Mouse (Mus musculus): ENCODE data around the gene Sh2d4b. TPM values are rescaled to one million over a fixed set of nuclear protein-coding genes. Genes with fewer than 3 reads are reported as not detected.

The Sh2d4b gene
- polyA plus RNA-seq, 1 experiment from 2014 or later: 0.25 TPM

DNA sequence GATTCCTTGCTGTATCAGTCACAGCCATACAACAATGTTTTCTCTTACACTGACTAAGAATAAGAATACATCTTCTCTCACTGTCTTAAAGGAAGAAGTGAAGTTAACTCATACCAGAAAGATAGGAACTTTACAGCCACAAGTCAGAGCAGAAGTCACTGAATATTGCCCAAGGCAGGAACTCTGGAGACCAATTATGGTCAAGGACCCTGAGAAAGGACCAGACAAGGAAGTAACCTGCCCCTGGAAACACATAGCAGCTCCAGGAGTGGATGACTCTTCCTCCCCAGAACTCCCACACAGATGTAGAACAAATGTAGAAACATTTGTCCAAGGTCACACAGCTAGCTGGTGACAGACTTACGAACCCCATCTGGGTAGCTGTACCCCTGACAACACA lies 28.2 kb upstream of the Sh2d4b start:
- Histone ChIP-seq H3K36me3 (peaks cover 29% of the 10 kb centered on the region), H3K4me1 (peaks cover 12% of the 10 kb centered on the region), H3K4me3 (no peak overlapping the region), H3K9me3 (replicated peaks) (no peaks in the 10 kb centered on the region), H3K27ac (no peak overlapping the region), H3K27me3 (ENCODE audit: low read depth, poor library complexity, severe bottlenecking) (no peaks in the 10 kb centered on the region)
- no peak for DNase-seq (ENCODE audit: low spot score)
- 96% methylated on average over 1 of the region's 1 CpGs for WGBS

DNA sequence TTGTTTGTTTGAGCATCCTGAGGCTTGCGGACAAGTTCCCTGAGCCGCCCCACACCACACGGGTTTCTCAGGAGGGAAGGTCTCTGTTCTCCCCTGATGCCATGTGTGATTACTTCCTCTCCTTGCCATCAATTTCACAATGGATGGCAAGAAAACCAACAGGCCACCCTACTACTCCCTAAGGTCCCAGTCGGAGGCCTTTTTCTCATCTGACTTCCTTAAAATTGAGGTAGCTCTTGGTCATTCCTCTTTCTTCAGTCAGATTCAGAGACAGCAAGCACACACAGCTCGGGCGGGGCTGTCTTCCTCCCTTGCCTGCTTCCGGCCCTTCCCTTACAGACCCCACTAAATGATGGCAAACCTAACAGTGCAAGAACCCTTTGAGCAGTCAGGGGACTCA lies 26.5 kb upstream of the Sh2d4b start:
- H3K4me3 ChIP-seq: no peak overlapping the region
- H3K9me3 ChIP-seq (replicated peaks): no peaks in the 10 kb centered on the region
- DNase-seq (ENCODE audit: low spot score): no peak
- no peak overlapping the region for H3K27ac ChIP-seq
- peaks cover 10% of the 10 kb centered on the region for H3K4me1 ChIP-seq
- H3K36me3 ChIP-seq: peaks cover 39% of the 10 kb centered on the region
- 92% methylated on average over 7 of the region's 7 CpGs for WGBS
- H3K27me3 ChIP-seq (ENCODE audit: low read depth, poor library complexity, severe bottlenecking): no peaks in the 10 kb centered on the region

- Histone ChIP-seq H3K4me1 (peaks cover 5% of the 10 kb centered on the region; the same call in 1 of the 2 replicates), H3K27me3 (ENCODE audit: low read depth, poor library complexity, severe bottlenecking) (no peaks in the 10 kb centered on the region), H3K27ac (no peak overlapping the region), H3K9me3 (replicated peaks) (no peaks in the 10 kb centered on the region), H3K4me3 (no peak overlapping the region), H3K36me3 (peaks cover 48% of the 10 kb centered on the region)
- WGBS: 87% methylated on average over 4 of the region's 7 CpGs
- no peak for DNase-seq (ENCODE audit: low spot score)
These were observed 25.4 kb upstream of the Sh2d4b start for GRCm38 (mm10) chr14:40918477-40918876.

DNA sequence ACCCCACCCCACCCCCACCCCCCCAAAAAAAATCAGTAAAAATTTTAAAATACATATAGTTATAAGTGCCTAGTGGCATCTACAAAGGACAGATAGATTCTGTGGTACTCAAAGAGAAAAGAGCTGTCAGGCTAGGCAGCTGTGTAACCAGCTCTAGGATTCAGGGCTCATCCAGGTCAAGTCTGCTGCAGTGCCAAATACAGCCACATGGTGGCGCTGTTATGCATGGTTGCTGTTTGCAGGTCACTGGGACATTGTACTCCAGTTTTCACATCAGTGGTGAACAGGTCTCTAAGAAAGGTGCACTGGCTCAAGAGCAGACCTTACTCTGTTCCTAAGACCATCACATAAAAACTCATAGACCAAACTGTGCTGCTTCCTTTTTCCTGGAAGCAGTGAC lies 24.6 kb upstream of the Sh2d4b start:
- Histone ChIP-seq H3K9me3 (replicated peaks) (no peaks in the 10 kb centered on the region), H3K27me3 (ENCODE audit: low read depth, poor library complexity, severe bottlenecking) (no peaks in the 10 kb centered on the region), H3K27ac (no peak overlapping the region), H3K4me3 (no peak overlapping the region), H3K36me3 (peaks cover 53% of the 10 kb centered on the region), H3K4me1 (peaks cover 5% of the 10 kb centered on the region; the same call in 1 of the 2 replicates)
- WGBS: 0% methylated on average over 1 of the region's 1 CpGs
- peak; percentile 92 for DNase-seq (ENCODE audit: low spot score)

- Histone ChIP-seq H3K27ac (no peak overlapping the region), H3K4me3 (no peak overlapping the region), H3K36me3 (peaks cover 51% of the 10 kb centered on the region), H3K27me3 (ENCODE audit: low read depth, poor library complexity, severe bottlenecking) (no peaks in the 10 kb centered on the region), H3K9me3 (replicated peaks) (no peaks in the 10 kb centered on the region), H3K4me1 (peaks cover 5% of the 10 kb centered on the region; the same call in 1 of the 2 replicates)
- 96% methylated on average over 15 of the region's 15 CpGs for WGBS
- DNase-seq (ENCODE audit: low spot score): no peak
These were observed 23.6 kb upstream of the Sh2d4b start for GRCm38 (mm10) chr14:40916667-40917066.

GRCm38 (mm10) chr14:40915838-40916237 lies 22.8 kb upstream of the Sh2d4b start:
- 91% methylated on average over 8 of the region's 8 CpGs for WGBS
- Histone ChIP-seq H3K4me3 (no peak overlapping the region), H3K27ac (no peak overlapping the region), H3K27me3 (ENCODE audit: low read depth, poor library complexity, severe bottlenecking) (no peaks in the 10 kb centered on the region), H3K4me1 (peaks cover 5% of the 10 kb centered on the region; the same call in 1 of the 2 replicates), H3K9me3 (replicated peaks) (no peaks in the 10 kb centered on the region), H3K36me3 (peaks cover 53% of the 10 kb centered on the region)
- DNase-seq (ENCODE audit: low spot score): no peak

GRCm38 (mm10) chr14:40914701-40915100 lies 21.6 kb upstream of the Sh2d4b start:
- no peak for DNase-seq (ENCODE audit: low spot score)
- H3K27ac ChIP-seq: no peak overlapping the region
- no peak overlapping the region for H3K4me3 ChIP-seq
- no peaks in the 10 kb centered on the region for H3K27me3 ChIP-seq (ENCODE audit: low read depth, poor library complexity, severe bottlenecking)
- WGBS: 73% methylated on average over 3 of the region's 3 CpGs
- peaks cover 64% of the 10 kb centered on the region for H3K36me3 ChIP-seq
- H3K9me3 ChIP-seq (replicated peaks): no peaks in the 10 kb centered on the region
- peaks cover 5% of the 10 kb centered on the region; the same call in 1 of the 2 replicates for H3K4me1 ChIP-seq

DNA sequence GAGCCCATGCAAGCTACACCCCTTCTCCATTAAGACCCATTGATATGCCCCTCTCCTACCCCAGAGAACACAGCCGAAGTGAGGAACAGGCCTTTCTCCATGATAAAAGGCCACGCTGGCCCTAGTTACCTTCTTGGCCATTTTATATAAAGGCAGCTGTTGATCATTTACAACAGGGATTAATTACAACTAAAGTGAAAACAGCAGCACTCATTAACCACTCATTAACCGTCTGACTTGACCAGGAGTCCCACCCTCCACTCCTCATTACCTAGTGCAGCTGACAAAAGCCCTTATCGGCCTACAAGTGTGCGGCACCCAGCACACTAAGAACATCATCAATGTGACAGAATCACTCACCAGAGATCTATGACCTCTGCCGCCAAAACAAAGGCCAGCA lies 20.6 kb upstream of the Sh2d4b start:
- 67% methylated on average over 6 of the region's 6 CpGs for WGBS

GRCm38 (mm10) chr14:40911529-40911928 lies 18.5 kb upstream of the Sh2d4b start:
- no peak for DNase-seq (ENCODE audit: low spot score)
- H3K4me1 ChIP-seq: peaks cover 5% of the 10 kb centered on the region; the same call in 1 of the 2 replicates
- no peaks in the 10 kb centered on the region for H3K9me3 ChIP-seq (replicated peaks)
- H3K36me3 ChIP-seq: peaks cover 90% of the 10 kb centered on the region
- no peak overlapping the region for H3K27ac ChIP-seq
- no peak overlapping the region for H3K4me3 ChIP-seq
- no peaks in the 10 kb centered on the region for H3K27me3 ChIP-seq (ENCODE audit: low read depth, poor library complexity, severe bottlenecking)

More for the DNA sequence above, 20.6 kb upstream of the Sh2d4b start:
- no peak overlapping the region for H3K27ac ChIP-seq
- no peak for DNase-seq (ENCODE audit: low spot score)
- H3K9me3 ChIP-seq (replicated peaks): no peaks in the 10 kb centered on the region
- H3K4me1 ChIP-seq: peaks cover 5% of the 10 kb centered on the region; the same call in 1 of the 2 replicates
- no peaks in the 10 kb centered on the region for H3K27me3 ChIP-seq (ENCODE audit: low read depth, poor library complexity, severe bottlenecking)
- H3K36me3 ChIP-seq: peaks cover 74% of the 10 kb centered on the region
- H3K4me3 ChIP-seq: no peak overlapping the region

DNA sequence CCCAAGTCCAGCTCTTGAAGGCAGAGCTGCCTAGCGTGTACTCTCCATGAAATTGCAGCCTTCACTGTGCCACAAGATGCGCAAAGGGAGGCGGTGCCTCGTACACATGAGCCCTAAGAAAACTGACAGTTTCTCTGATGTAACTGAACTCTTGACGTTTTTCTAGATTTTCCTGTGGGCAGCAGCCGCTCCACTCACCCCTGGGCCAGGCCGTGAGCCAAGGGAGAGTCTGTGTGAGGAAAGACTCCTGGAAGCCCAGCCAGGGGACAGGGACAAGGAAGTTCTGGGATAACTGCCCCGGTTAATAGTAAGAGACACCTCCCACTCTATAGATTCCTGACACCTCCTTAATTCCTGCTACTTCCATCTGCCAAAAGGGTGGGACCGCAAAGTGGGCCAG lies 15.7 kb upstream of the Sh2d4b start:
- Histone ChIP-seq H3K36me3 (peaks cover 82% of the 10 kb centered on the region), H3K27me3 (ENCODE audit: low read depth, poor library complexity, severe bottlenecking) (no peaks in the 10 kb centered on the region), H3K9me3 (replicated peaks) (no peaks in the 10 kb centered on the region), H3K4me3 (no peak overlapping the region), H3K4me1 (no peaks in the 10 kb centered on the region), H3K27ac (no peak overlapping the region)
- WGBS: 94% methylated on average over 9 of the region's 9 CpGs
- DNase-seq (ENCODE audit: low spot score): no peak

DNA sequence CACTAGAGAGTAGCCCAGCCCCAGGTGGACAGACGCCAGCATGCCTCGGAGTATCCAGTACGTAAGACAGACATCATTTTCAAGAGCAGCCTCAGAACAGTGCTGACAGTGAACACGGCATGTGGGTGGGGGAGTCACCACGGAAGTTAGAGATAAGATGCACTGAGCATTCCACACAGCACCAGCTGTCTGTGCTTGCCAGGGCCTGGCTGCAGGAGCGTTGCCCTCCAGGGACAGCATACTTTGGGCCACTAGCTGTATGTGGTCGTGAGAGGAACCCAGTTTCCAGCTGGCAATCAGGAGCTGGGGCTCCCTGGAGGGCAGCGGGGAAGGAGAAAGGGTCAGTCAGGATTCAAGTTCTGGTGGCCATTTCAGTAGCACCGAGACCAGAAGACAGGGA lies 13.7 kb upstream of the Sh2d4b start:
- Histone ChIP-seq H3K4me3 (no peak overlapping the region), H3K27ac (no peak overlapping the region), H3K36me3 (peaks cover 68% of the 10 kb centered on the region), H3K27me3 (ENCODE audit: low read depth, poor library complexity, severe bottlenecking) (no peaks in the 10 kb centered on the region), H3K4me1 (no peaks in the 10 kb centered on the region), H3K9me3 (replicated peaks) (no peaks in the 10 kb centered on the region)
- no peak for DNase-seq (ENCODE audit: low spot score)
- 91% methylated on average over 9 of the region's 9 CpGs for WGBS

DNA sequence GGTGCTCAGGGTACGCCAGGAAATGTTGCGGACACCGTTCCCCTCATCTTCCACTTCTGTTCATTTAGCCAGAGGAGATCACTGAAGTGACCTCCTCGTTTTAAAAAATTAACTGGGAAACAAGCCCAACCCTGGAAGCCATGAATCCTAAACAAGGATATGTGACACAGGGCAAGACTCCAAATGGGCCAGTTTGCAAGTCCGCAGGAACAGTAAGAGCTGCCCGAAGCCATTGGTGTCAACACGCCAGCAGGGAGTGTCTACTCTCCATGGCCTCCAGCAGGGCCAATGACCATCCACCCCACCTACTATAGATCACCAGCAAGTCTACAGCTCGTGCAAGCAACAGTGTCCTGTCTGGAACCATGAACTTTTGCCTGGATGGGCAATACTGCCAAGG lies 12.7 kb upstream of the Sh2d4b start:
- H3K4me3 ChIP-seq: no peak overlapping the region
- H3K27me3 ChIP-seq (ENCODE audit: low read depth, poor library complexity, severe bottlenecking): no peaks in the 10 kb centered on the region
- DNase-seq (ENCODE audit: low spot score): no peak
- no peaks in the 10 kb centered on the region for H3K9me3 ChIP-seq (replicated peaks)
- H3K27ac ChIP-seq: no peak overlapping the region
- H3K4me1 ChIP-seq: no peaks in the 10 kb centered on the region
- 92% methylated on average over 8 of the region's 8 CpGs for WGBS
- H3K36me3 ChIP-seq: peaks cover 58% of the 10 kb centered on the region

DNA sequence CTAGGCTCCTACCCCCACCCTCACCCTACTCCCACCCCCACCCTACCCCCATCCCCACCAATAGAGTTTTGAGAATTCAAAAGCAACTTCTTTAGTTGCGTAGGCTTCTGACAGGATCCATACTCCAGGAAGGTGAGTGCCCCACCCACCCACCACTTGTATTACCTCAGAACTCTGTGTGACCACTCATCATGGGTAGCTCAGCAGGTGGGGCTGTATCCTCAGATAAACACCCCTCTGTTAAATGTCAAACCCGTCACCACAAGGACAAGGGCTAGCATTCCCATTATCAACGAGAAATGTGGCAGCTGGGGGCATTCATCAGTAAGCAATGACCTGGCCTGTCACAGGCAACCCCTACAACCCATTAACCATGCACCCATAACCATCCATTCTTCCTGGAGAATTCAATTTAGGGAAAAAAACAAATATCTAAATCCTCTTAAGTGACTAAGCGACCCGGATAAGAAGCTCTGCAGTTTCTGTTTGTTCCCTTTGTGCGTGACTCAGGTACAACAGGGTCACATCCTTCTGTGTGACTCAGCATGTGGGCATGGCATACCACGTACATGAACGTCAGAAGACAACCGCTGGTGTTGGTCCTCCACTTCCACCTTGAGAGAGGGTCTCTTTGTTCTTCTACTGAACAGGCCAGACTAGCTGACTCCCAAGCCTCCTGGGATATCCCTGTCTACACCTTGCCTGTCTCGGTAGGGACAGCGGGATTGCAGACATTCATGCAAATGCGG lies 9.4 kb upstream of the Sh2d4b start:
- H3K27ac ChIP-seq: no peak overlapping the region

More for the DNA sequence above, 9.4 kb upstream of the Sh2d4b start:
- Histone ChIP-seq H3K9me3 (replicated peaks) (no peaks in the 10 kb centered on the region), H3K4me3 (no peak overlapping the region), H3K27me3 (ENCODE audit: low read depth, poor library complexity, severe bottlenecking) (no peaks in the 10 kb centered on the region), H3K36me3 (peaks cover 25% of the 10 kb centered on the region), H3K4me1 (no peaks in the 10 kb centered on the region)
- no peak for DNase-seq (ENCODE audit: low spot score)
- 85% methylated on average over 12 of the region's 12 CpGs for WGBS

Data from limb, embryonic 10.5 days (tissue).